Mouse (Mus musculus) myocyte (in vitro differentiated cells): ENCODE data around the gene Car5a. TPM values are rescaled to one million over a fixed set of nuclear protein-coding genes. Genes with fewer than 3 reads are reported as not detected.
A peak's percentile ranks its signal among the peaks of the same experiment; 100 is the strongest.

ENCODE experiments used
- H3K27me3 ChIP-seq: one replicate; pipeline ENCODE4 v1.6.1; 2011; ENCODE audit not compliant: control insufficient read depth, insufficient read depth, insufficient read length
- H3K36me3 ChIP-seq: one replicate; pipeline ENCODE4 v1.6.1; 2011; ENCODE audit not compliant: control insufficient read depth, insufficient read depth
- H3K4me2 ChIP-seq: one replicate; pipeline ENCODE4 v1.6.1; 2011; ENCODE audit warnings: low read depth, control low read depth
- H3K4me3 ChIP-seq: one replicate; pipeline ENCODE4 v1.5.1; 2011; ENCODE audit warnings: mild to moderate bottlenecking, control low read depth, moderate library complexity
- H3K79me2 ChIP-seq: one replicate; pipeline ENCODE4 v1.6.1; 2011; ENCODE audit not compliant: control insufficient read depth, insufficient read depth
- H3ac ChIP-seq: one replicate; pipeline ENCODE4 v1.6.1; 2011; ENCODE audit not compliant: control insufficient read depth, insufficient read length
- CEBPB ChIP-seq: IDR thresholded peaks from 2 replicates; pipeline ENCODE4 v1.6.1; 2011; ENCODE audit warnings: mild to moderate bottlenecking, moderate library complexity; ENCODE audit not compliant: poor library complexity, insufficient read depth, severe bottlenecking
- E2F4 ChIP-seq: IDR thresholded peaks from one replicate; pipeline ENCODE4 v1.6.1; 2011; ENCODE audit warnings: mild to moderate bottlenecking, control low read depth, moderate library complexity; ENCODE audit not compliant: insufficient read depth
- MAX ChIP-seq: IDR thresholded peaks from one replicate; pipeline ENCODE4 v1.6.1; 2011; ENCODE audit warnings: low read depth, mild to moderate bottlenecking, control low read depth
- MYOD1 ChIP-seq, 3 experiments: IDR thresholded peaks; one replicate each; pipeline ENCODE4 v1.6.1; 2011; ENCODE audit warnings: control low read depth in 2 of 3, low read depth in 2 of 3, mild to moderate bottlenecking in 2 of 3, moderate library complexity in 1 of 3; ENCODE audit not compliant: insufficient read length in 2 of 3, control insufficient read depth in 1 of 3
- MYOG ChIP-seq, 3 experiments: IDR thresholded peaks; one replicate each; pipeline ENCODE4 v1.6.1; 2011; ENCODE audit warnings: control low read depth in 2 of 3, low read depth in 2 of 3, mild to moderate bottlenecking in 2 of 3; ENCODE audit not compliant: insufficient read length in 2 of 3, control insufficient read depth in 1 of 3, insufficient read depth in 1 of 3
- POLR2A ChIP-seq: IDR thresholded peaks from one replicate; pipeline ENCODE4 v1.6.1; 2011; ENCODE audit warnings: low read depth, mild to moderate bottlenecking, control low read depth, moderate library complexity; ENCODE audit not compliant: insufficient read length
- POLR2AphosphoS2 ChIP-seq: IDR thresholded peaks from one replicate; pipeline ENCODE4 v1.6.1; 2011; ENCODE audit warnings: low read depth, control low read depth; ENCODE audit not compliant: insufficient read length
- REST ChIP-seq: IDR thresholded peaks from one replicate; pipeline ENCODE4 v1.6.1; 2011; ENCODE audit warnings: mild to moderate bottlenecking, control low read depth, moderate library complexity; ENCODE audit not compliant: insufficient read depth, insufficient read length
- SRF ChIP-seq: IDR thresholded peaks from one replicate; pipeline ENCODE4 v1.6.1; 2011; ENCODE audit warnings: low read depth; ENCODE audit not compliant: control insufficient read depth, insufficient read length
- TCF12 ChIP-seq: IDR thresholded peaks from one replicate; pipeline ENCODE4 v1.6.1; 2011; ENCODE audit warnings: mild to moderate bottlenecking, control low read depth; ENCODE audit not compliant: poor library complexity, insufficient read depth, severe bottlenecking
- TCF3 ChIP-seq: IDR thresholded peaks from one replicate; pipeline ENCODE4 v1.6.1; 2011; ENCODE audit warnings: low read depth, control low read depth; ENCODE audit not compliant: insufficient read length
- USF1 ChIP-seq: IDR thresholded peaks from one replicate; pipeline ENCODE4 v1.6.1; 2011; ENCODE audit warnings: low read depth, mild to moderate bottlenecking, control low read depth, moderate library complexity
- polyA plus RNA-seq: library from polyadenylated mRNA; unstranded; fragments of >200 nt; fragmentation: generic; extraction: Trizol; gene quantifications from one replicate; pipeline ENCODE4 v1.2.1, GENCODE M21; 2012; ENCODE audit warnings: missing spikeins

Car5a gene
- polyA plus RNA-seq, 1 experiment, result not detected

GRCm38 (mm10) chr8:121904999-121905398 lies 39.7 kb downstream of the Car5a start:
- peak overlapping the region; percentile 100 for H3K4me3 ChIP-seq
- no peaks in the 10 kb centered on the region for H3K27me3 ChIP-seq
- TF ChIP-seq TCF3 (no peak), CEBPB (no peak), REST (no peak), E2F4 (no peak), MYOG (IDR thresholded peaks at IDR 0.05; ENCODE audit: control insufficient read depth in 1 of 3, insufficient read depth in 1 of 3, insufficient read length in 2 of 3, low read depth in 2 of 3) (no peak), USF1 (no peak), SRF (no peak), MYOD1 (IDR thresholded peaks at IDR 0.05; ENCODE audit: control insufficient read depth in 1 of 3, insufficient read length in 2 of 3, low read depth in 2 of 3) (no peak), POLR2A (no peak), MAX (no peak), TCF12 (no peak)
- peak overlapping the region; percentile 55 for H3ac ChIP-seq
- peaks cover 67% of the 10 kb centered on the region for H3K79me2 ChIP-seq
- peak overlapping the region; percentile 94 for H3K4me2 ChIP-seq
- peaks cover 26% of the 10 kb centered on the region for H3K36me3 ChIP-seq

GRCm38 (mm10) chr8:121903977-121904376 lies 40.7 kb downstream of the Car5a start:
- H3K4me2 ChIP-seq, result peak overlapping the region; percentile 94
- H3K4me3 ChIP-seq, result peak overlapping the region; percentile 100
- H3K79me2 ChIP-seq, result peaks cover 77% of the 10 kb centered on the region
- TF ChIP-seq MYOG (IDR thresholded peaks at IDR 0.05; ENCODE audit: control insufficient read depth in 1 of 3, insufficient read depth in 1 of 3, insufficient read length in 2 of 3, low read depth in 2 of 3), result peak in 1 of 3 experiments; percentile 28
- no peak for TF ChIP-seq E2F4
- peak; percentile 27 for TF ChIP-seq POLR2AphosphoS2
- no peak for TF ChIP-seq POLR2A
- TF ChIP-seq MAX, result no peak
- no peak for TF ChIP-seq REST
- H3K36me3 ChIP-seq, result peaks cover 26% of the 10 kb centered on the region
- H3K27me3 ChIP-seq, result no peaks in the 10 kb centered on the region
- H3ac ChIP-seq, result no peak overlapping the region

DNA sequence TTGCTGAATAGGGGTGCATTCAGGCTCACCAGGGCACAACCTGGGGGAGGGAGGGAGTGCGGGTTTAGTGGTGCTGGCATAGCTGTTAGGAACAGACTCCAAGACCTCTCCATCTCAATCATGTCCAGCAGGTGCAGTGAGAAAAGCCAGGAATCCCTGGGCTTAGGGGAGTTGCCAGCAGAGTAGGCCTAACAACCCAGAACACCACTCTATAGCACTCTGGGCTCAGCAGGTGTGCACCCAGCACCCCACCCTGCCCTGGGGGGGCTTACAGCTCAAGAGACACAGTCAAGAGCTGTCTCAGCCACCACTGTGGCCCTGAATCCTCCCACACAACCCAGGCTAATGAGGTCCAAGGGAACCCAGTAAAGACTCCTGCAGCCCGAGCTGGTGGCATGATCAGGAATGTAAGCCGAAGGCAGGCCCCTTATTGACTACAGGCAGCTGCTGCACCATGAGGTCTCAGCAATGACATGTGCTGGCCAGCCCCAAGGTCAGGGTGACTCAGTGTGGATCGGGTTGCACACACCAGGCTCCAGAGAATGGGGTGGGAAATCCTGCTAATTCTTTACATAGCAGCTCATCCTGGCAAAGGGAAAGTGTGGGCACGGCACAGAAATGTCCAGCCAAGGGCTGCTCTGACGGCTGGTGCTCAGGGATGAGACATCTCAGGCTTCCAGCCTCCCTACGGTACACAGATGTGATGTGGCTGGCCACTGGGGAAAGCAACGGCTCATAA lies 43.0 kb downstream of the Car5a start:
- no peak for TF ChIP-seq MAX
- peak; percentile 60 for TF ChIP-seq TCF12
- peak; percentile 80 for TF ChIP-seq TCF3
- peak; percentile 71 to 84 (median 76) for TF ChIP-seq MYOG (IDR thresholded peaks at IDR 0.05; ENCODE audit: control insufficient read depth in 1 of 3, insufficient read depth in 1 of 3, insufficient read length in 2 of 3, low read depth in 2 of 3)
- TF ChIP-seq MYOD1 (IDR thresholded peaks at IDR 0.05; ENCODE audit: control insufficient read depth in 1 of 3, insufficient read length in 2 of 3, low read depth in 2 of 3), result peak; percentile 64 to 89 (median 83)
- TF ChIP-seq CEBPB, result no peak
- TF ChIP-seq POLR2A, result peak; percentile 37
- peak; percentile 13 for TF ChIP-seq POLR2AphosphoS2
- Histone ChIP-seq H3K4me2 (peak overlapping the region; percentile 96), H3K27me3 (no peaks in the 10 kb centered on the region), H3ac (peak overlapping the region; percentile 16), H3K36me3 (peaks cover 26% of the 10 kb centered on the region), H3K79me2 (peaks cover 85% of the 10 kb centered on the region), H3K4me3 (peak overlapping the region; percentile 100)

GRCm38 (mm10) chr8:121899180-121900044 lies 45.3 kb downstream of the Car5a start:
- peak overlapping the region; percentile 11 for H3K4me3 ChIP-seq
- TF ChIP-seq SRF, result no peak
- TF ChIP-seq POLR2AphosphoS2, result peak; percentile 61
- H3K79me2 ChIP-seq, result peaks cover 85% of the 10 kb centered on the region
- no peak overlapping the region for H3ac ChIP-seq
- H3K27me3 ChIP-seq, result no peaks in the 10 kb centered on the region
- H3K4me2 ChIP-seq, result peak overlapping the region; percentile 96
- H3K36me3 ChIP-seq, result peaks cover 33% of the 10 kb centered on the region

DNA sequence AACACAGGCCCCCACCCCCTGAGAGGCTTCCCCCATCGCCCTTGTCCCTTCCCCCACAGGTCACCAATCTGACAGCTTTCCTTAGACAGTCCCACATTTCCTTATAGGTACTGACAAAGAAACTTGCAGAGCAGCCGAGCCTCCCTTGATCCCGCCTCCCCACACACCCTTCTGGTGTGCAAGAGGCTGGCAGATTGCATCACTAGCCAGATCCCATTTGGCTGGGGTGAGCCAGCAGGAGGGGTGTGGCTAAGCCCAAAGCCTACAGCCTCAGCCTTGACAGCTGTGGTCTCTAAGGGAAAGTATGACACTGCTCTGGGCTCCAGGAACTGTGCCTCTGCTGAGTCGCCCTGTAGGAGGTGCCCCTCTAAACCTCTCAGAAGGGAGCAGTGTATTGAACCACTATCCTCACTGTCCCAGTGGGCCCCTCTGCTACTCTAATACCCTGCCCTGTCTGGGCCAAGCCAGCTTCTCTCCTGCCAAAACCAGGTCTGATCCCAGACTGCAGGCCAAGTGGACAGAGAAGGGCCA lies 46.2 kb downstream of the Car5a start:
- H3K79me2 ChIP-seq, result peaks cover 85% of the 10 kb centered on the region
- peak overlapping the region; percentile 96 for H3K4me2 ChIP-seq
- TF ChIP-seq REST (no peak), CEBPB (peak; percentile 96), TCF3 (no peak), MYOD1 (IDR thresholded peaks at IDR 0.05; ENCODE audit: control insufficient read depth in 1 of 3, insufficient read length in 2 of 3, low read depth in 2 of 3) (peak; percentile 39 to 83 (median 78)), POLR2A (peak; percentile 14), SRF (peak; percentile 69), TCF12 (peak; percentile 45), E2F4 (no peak), MAX (no peak), POLR2AphosphoS2 (peak; percentile 15), MYOG (IDR thresholded peaks at IDR 0.05; ENCODE audit: control insufficient read depth in 1 of 3, insufficient read depth in 1 of 3, insufficient read length in 2 of 3, low read depth in 2 of 3) (peak; percentile 67 to 87 (median 79)), USF1 (no peak)
- H3ac ChIP-seq, result peak overlapping the region; percentile 18
- peak overlapping the region; percentile 11 for H3K4me3 ChIP-seq
- H3K27me3 ChIP-seq, result no peaks in the 10 kb centered on the region
- H3K36me3 ChIP-seq, result peaks cover 32% of the 10 kb centered on the region
